Mouse (Mus musculus) limb, embryonic 11.5 days (tissue): Measurements from ENCODE around the gene Clpx. TPM values are rescaled to one million over a fixed set of nuclear protein-coding genes. Genes with fewer than 3 reads are reported as not detected.
"Not testable (repeated sequence)": the region's sequence is repeated elsewhere in the genome, so short reads cannot be mapped to it uniquely, and the experiment has no call there.

Source experiments
- ATAC-seq: fragments of 200-750 bp; cut with Nextera tagmentation; 2 replicates; pipeline ENCODE4 v1.8.0; 2017; ENCODE audit warnings: low read depth; ENCODE audit not compliant: insufficient number of reproducible peaks, low FRiP score, low TSS enrichment
- DNase-seq: peaks from one replicate; pipeline ENCODE4 v3.0.0-alpha.2; 2015; ENCODE audit warnings: low spot score
- H3K27ac ChIP-seq: fragments of 300-500 bp; sonication (generic); replicated peaks from 2 replicates; pipeline ENCODE4 v1.5.1; 2014; ENCODE audit warnings: low read depth, mild to moderate bottlenecking, low read length
- H3K27me3 ChIP-seq: fragments of 300-500 bp; sonication (generic); 2 replicates; pipeline ENCODE4 v1.6.1; 2014; ENCODE audit warnings: mild to moderate bottlenecking, low read length, mixed read lengths; ENCODE audit not compliant: control insufficient read depth, insufficient read depth
- H3K36me3 ChIP-seq: fragments of 300-500 bp; sonication (generic); 2 replicates; pipeline ENCODE4 v1.6.1; 2014; ENCODE audit warnings: mild to moderate bottlenecking, low read length, moderate library complexity, mixed read lengths; ENCODE audit not compliant: control insufficient read depth, insufficient read depth
- H3K4me1 ChIP-seq: fragments of 300-500 bp; sonication (generic); 2 replicates; pipeline ENCODE4 v1.6.1; 2014; ENCODE audit warnings: low read length, mixed read lengths; ENCODE audit not compliant: control insufficient read depth, insufficient read depth
- H3K4me2 ChIP-seq: fragments of 300-500 bp; sonication (generic); 2 replicates; pipeline ENCODE4 v1.6.1; 2014; ENCODE audit warnings: low read depth, mild to moderate bottlenecking, moderate library complexity; ENCODE audit not compliant: severe bottlenecking
- H3K4me3 ChIP-seq: fragments of 300-500 bp; sonication (generic); 2 replicates; pipeline ENCODE4 v1.5.1; 2014; ENCODE audit warnings: low read depth, low read length
- H3K9ac ChIP-seq: fragments of 300-500 bp; sonication (generic); 2 replicates; pipeline ENCODE4 v1.6.1; 2014; ENCODE audit warnings: mild to moderate bottlenecking, low read length
- H3K9me3 ChIP-seq: fragments of 300-500 bp; sonication (generic); 2 replicates; pipeline ENCODE4 v1.6.1; 2016; ENCODE audit warnings: low read length; ENCODE audit not compliant: control insufficient read depth
- WGBS: fragments of 180-500 bp; shearing (Covaris S2); extraction: QIAGEN DNeasy Blood & Tissue Kit; methylation state at CpG from one replicate; pipeline ENCODE4 v1.1.7; 2014; 5-methylcytosine and 5-hydroxymethylcytosine counted together
- polyA plus RNA-seq: library from polyadenylated mRNA; unstranded; fragments of >200 nt; fragmentation: Nextera tagmentation; extraction: Ambion mirVana; gene quantifications from 2 replicates; pipeline ENCODE4 v1.2.1, GENCODE M21; 2014

Clpx gene
- polyA plus RNA-seq, 1 experiment from 2014 or later, result 59.1 TPM

- not testable (repeated sequence) for DNase-seq, H3K4me1 ChIP-seq, H3K27me3 ChIP-seq, ATAC-seq, H3K9me3 ChIP-seq, H3K36me3 ChIP-seq
- Histone ChIP-seq H3K4me3 (peak overlapping the region; percentile 74), H3K27ac (peak overlapping the region; percentile 81; the same call in 1 of the 2 replicates), H3K4me2 (peak overlapping the region; percentile 59), H3K9ac (0 out of 2 replicates have a peak overlapping the region, but pooled peaks have one; percentile 93)
- WGBS, result 74% methylated on average over 11 of the region's 11 CpGs
These were observed 51.4 kb downstream of the Clpx start for GRCm38 (mm10) chr9:65345439-65345838.

GRCm38 (mm10) chr9:65345854-65346475 lies 51.9 kb downstream of the Clpx start, which contains the start of gene Pdcd7:
Gene Pdcd7, plus strand, starts transcription at chr9:65346104.
- peaks cover 7% of the 10 kb centered on the region; the same call in 1 of the 2 replicates for H3K4me1 ChIP-seq
- ATAC-seq, result peak; percentile 90
- peak within 1 kb of the TSS; percentile 74 for H3K4me3 ChIP-seq
- no peaks in the 10 kb centered on the region for H3K27me3 ChIP-seq
- peak within 1 kb of the TSS; percentile 59 for H3K4me2 ChIP-seq
- DNase-seq, result peak; percentile 99
- WGBS, result 1% methylated on average over 58 of the region's 59 CpGs
- H3K36me3 ChIP-seq, result no peaks in the 10 kb centered on the region
- peak within 1 kb of the TSS; percentile 81 for H3K27ac ChIP-seq
- H3K9me3 ChIP-seq, result no peaks in the 10 kb centered on the region
- H3K9ac ChIP-seq, result peak within 1 kb of the TSS; percentile 93

- DNase-seq, result peak; percentile 60
- H3K9ac ChIP-seq, result peak overlapping the region; percentile 93
- no peaks in the 10 kb centered on the region for H3K36me3 ChIP-seq
- H3K9me3 ChIP-seq, result no peaks in the 10 kb centered on the region
- H3K27ac ChIP-seq, result peak overlapping the region; percentile 81
- ATAC-seq, result 0 out of 2 replicates have a peak, but pooled peaks have one; percentile 39
- peak overlapping the region; percentile 59 for H3K4me2 ChIP-seq
- H3K4me1 ChIP-seq, result peaks cover 7% of the 10 kb centered on the region; the same call in 1 of the 2 replicates
- H3K4me3 ChIP-seq, result peak overlapping the region; percentile 74
- WGBS, result under 1% methylated on average over 77 of the region's 77 CpGs
- no peaks in the 10 kb centered on the region for H3K27me3 ChIP-seq
These were observed 52.5 kb downstream of the Clpx start for GRCm38 (mm10) chr9:65346476-65347111.

GRCm38 (mm10) chr9:65347112-65347850 lies 53.2 kb downstream of the Clpx start:
- ATAC-seq (no peak), DNase-seq (no peak)
- WGBS, result 49% methylated on average over 8 of the region's 8 CpGs
- Histone ChIP-seq H3K4me1 (peaks cover 7% of the 10 kb centered on the region; the same call in 1 of the 2 replicates), H3K4me3 (peak overlapping the region; percentile 74), H3K27ac (no peak overlapping the region), H3K4me2 (peak overlapping the region; percentile 59), H3K27me3 (no peaks in the 10 kb centered on the region), H3K36me3 (no peaks in the 10 kb centered on the region), H3K9ac (peak overlapping the region; percentile 93), H3K9me3 (no peaks in the 10 kb centered on the region)

GRCm38 (mm10) chr9:65353251-65353650 lies 59.2 kb downstream of the Clpx start:
- Histone ChIP-seq H3K4me3 (no peak overlapping the region), H3K9ac (no peak overlapping the region), H3K27ac (no peak overlapping the region), H3K9me3 (no peaks in the 10 kb centered on the region), H3K4me2 (no peak overlapping the region), H3K36me3 (peaks cover 5% of the 10 kb centered on the region; the same call in 1 of the 2 replicates), H3K4me1 (no peaks in the 10 kb centered on the region), H3K27me3 (no peaks in the 10 kb centered on the region)
- ATAC-seq, result no peak
- WGBS, result 91% methylated on average over 5 of the region's 5 CpGs
- DNase-seq, result no peak

GRCm38 (mm10) chr9:65356561-65356960 lies 62.5 kb downstream of the Clpx start:
- Histone ChIP-seq H3K36me3 (peaks cover 6% of the 10 kb centered on the region; the same call in 1 of the 2 replicates), H3K9ac (no peak overlapping the region), H3K4me1 (no peaks in the 10 kb centered on the region), H3K4me2 (no peak overlapping the region), H3K27ac (no peak overlapping the region), H3K27me3 (no peaks in the 10 kb centered on the region), H3K9me3 (no peaks in the 10 kb centered on the region), H3K4me3 (no peak overlapping the region)
- 91% methylated on average over 7 of the region's 7 CpGs for WGBS
- ATAC-seq, result no peak
- no peak for DNase-seq

GRCm38 (mm10) chr9:65356971-65357370 lies 62.9 kb downstream of the Clpx start:
- no peak overlapping the region for H3K9ac ChIP-seq
- peaks cover 6% of the 10 kb centered on the region; the same call in 1 of the 2 replicates for H3K36me3 ChIP-seq
- no peaks in the 10 kb centered on the region for H3K9me3 ChIP-seq
- H3K27me3 ChIP-seq, result no peaks in the 10 kb centered on the region
- WGBS, result 93% methylated on average over 2 of the region's 2 CpGs
- no peaks in the 10 kb centered on the region for H3K4me1 ChIP-seq
- H3K4me3 ChIP-seq, result no peak overlapping the region
- ATAC-seq (no peak), DNase-seq (no peak)
- no peak overlapping the region for H3K4me2 ChIP-seq
- H3K27ac ChIP-seq, result no peak overlapping the region

- WGBS, result 90% methylated on average over 1 of the region's 1 CpGs
These were observed 65.0 kb downstream of the Clpx start for GRCm38 (mm10) chr9:65358956-65359480.

More at GRCm38 (mm10) chr9:65358956-65359480, 65.0 kb downstream of the Clpx start:
- no peaks in the 10 kb centered on the region for H3K27me3 ChIP-seq
- H3K9me3 ChIP-seq, result no peaks in the 10 kb centered on the region
- no peak overlapping the region for H3K9ac ChIP-seq
- H3K27ac ChIP-seq, result no peak overlapping the region
- H3K36me3 ChIP-seq, result peaks cover 6% of the 10 kb centered on the region; the same call in 1 of the 2 replicates
- no peaks in the 10 kb centered on the region for H3K4me1 ChIP-seq
- H3K4me2 ChIP-seq, result no peak overlapping the region
- H3K4me3 ChIP-seq, result no peak overlapping the region
- ATAC-seq (no peak), DNase-seq (no peak)
